14 mouse cellular contexts compared by ENCODE assay signal in genomic region chr19:46186611-46187010, GRCm38 (mm10). TPM values are rescaled to one million over a fixed set of nuclear protein-coding genes. Genes with fewer than 3 reads are reported as not detected.
DNase-seq lines count a peak whose midpoint lies in the region; ATAC-seq and TF ChIP-seq lines count a peak whose summit lies in the region.
"Had no signal": no experiment of that assay in that cellular context is flagged by ENCODE, and none has a peak within 500 bp of the region (broad histone marks: within the 10 kb centered on the region; RNA-seq: fewer than 3 reads in every experiment).

No protein-coding gene starts in this region.

- TF ChIP-seq POLR2A in lung, adult 2 months (IDR thresholded peaks at IDR 0.05; ENCODE audit: borderline replicate concordance, extremely low read depth, low read depth, low read length) = no peak
- TF ChIP-seq POLR2A in myocyte (IDR thresholded peaks at IDR 0.05; ENCODE audit: insufficient read length, low read depth) = no peak

- no peak overlapping the region for H3K9ac ChIP-seq in lung, embryonic 16.5 days (ENCODE audit: low read length)
- H3K9ac ChIP-seq in midbrain, embryonic 13.5 days (replicated peaks) = no peak overlapping the region
- H3K9ac ChIP-seq: forebrain, embryonic 15.5 days had no signal

- no peak overlapping the region for H3K4me2 ChIP-seq in lung, embryonic 16.5 days (ENCODE audit: low read depth, low read length)
- H3K4me2 ChIP-seq in myocyte (ENCODE audit: low read depth) = peak overlapping the region; percentile 63
- no peak overlapping the region for H3K4me2 ChIP-seq in midbrain, embryonic 13.5 days (replicated peaks)
- H3K4me2 ChIP-seq: forebrain, embryonic 15.5 days had no signal

- no peaks in the 10 kb centered on the region for H3K27me3 ChIP-seq in lung, embryonic 16.5 days (ENCODE audit: control insufficient read depth, insufficient read depth, low read depth, low read length)
- H3K27me3 ChIP-seq in myocyte (ENCODE audit: control insufficient read depth, insufficient read depth, insufficient read length) = no peaks in the 10 kb centered on the region
- no peaks in the 10 kb centered on the region for H3K27me3 ChIP-seq in midbrain, embryonic 13.5 days
- H3K27me3 ChIP-seq: forebrain, embryonic 15.5 days had no signal

- H3K79me2 ChIP-seq in myocyte (ENCODE audit: control insufficient read depth, insufficient read depth) = peaks cover 57% of the 10 kb centered on the region

- intact Hi-C loops in heart, postnatal 10 days (cut with DNase I) = loop anchor here (5.0 kb wide), 1 partner anchor 34 kb away; the partner anchor contains the start of gene Gbf1

- 18% methylated on average over 3 of the region's 3 CpGs for WGBS in lung, embryonic 16.5 days
- WGBS in lung, adult 2 months = 17% methylated on average over 3 of the region's 3 CpGs
- WGBS in midbrain, embryonic 13.5 days = 66% methylated on average over 3 of the region's 3 CpGs

- no peak overlapping the region for H3ac ChIP-seq in myocyte (ENCODE audit: control insufficient read depth, insufficient read length)

- no peak for ATAC-seq in lung, embryonic 16.5 days (ENCODE audit: low read depth)
- ATAC-seq in midbrain, embryonic 13.5 days = no peak
- no peak for ATAC-seq in megakaryocyte progenitor cell, adult 5-6 weeks (replicated peaks; ENCODE audit: poor library complexity)
- ATAC-seq: forebrain, embryonic 15.5 days; hindbrain, embryonic 16.5 days had no signal

- H3K4me3 ChIP-seq in lung, embryonic 16.5 days (ENCODE audit: low read length) = no peak overlapping the region
- no peak overlapping the region for H3K4me3 ChIP-seq in lung, adult 2 months (replicated peaks; ENCODE audit: extremely low read depth, low read depth, low read length)
- H3K4me3 ChIP-seq in myocyte = no peak overlapping the region
- H3K4me3 ChIP-seq in midbrain, embryonic 13.5 days (replicated peaks) = no peak overlapping the region
- H3K4me3 ChIP-seq: forebrain, embryonic 15.5 days had no signal

- no peak for TF ChIP-seq CTCF in lung, adult 2 months (IDR thresholded peaks at IDR 0.05; ENCODE audit: insufficient read depth, low read length)

- DNase-seq in lung, adult 2 months = no peak
- DNase-seq in gastrocnemius, postnatal 10 days = peak; percentile 51
- DNase-seq in heart, postnatal 10 days = peak; percentile 38 to 39
- DNase-seq in cerebellum, adult 8-10 months = no peak
- DNase-seq: adrenal gland, postnatal 10 days had no signal

- H3K9me3 ChIP-seq in lung, embryonic 16.5 days (ENCODE audit: control insufficient read depth, low read length) = no peaks in the 10 kb centered on the region
- no peaks in the 10 kb centered on the region for H3K9me3 ChIP-seq in midbrain, embryonic 13.5 days
- H3K9me3 ChIP-seq: forebrain, embryonic 15.5 days had no signal

- H3K27ac ChIP-seq in lung, embryonic 16.5 days (ENCODE audit: low read length) = peak overlapping the region; percentile 27; the same call in 1 of the 2 replicates
- H3K27ac ChIP-seq in midbrain, embryonic 13.5 days = no peak overlapping the region
- H3K27ac ChIP-seq: forebrain, embryonic 15.5 days had no signal

- no peaks in the 10 kb centered on the region for H3K36me3 ChIP-seq in lung, embryonic 16.5 days (ENCODE audit: control insufficient read depth, insufficient read depth, low read length)
- no peaks in the 10 kb centered on the region for H3K36me3 ChIP-seq in myocyte (ENCODE audit: control insufficient read depth, insufficient read depth)
- peaks cover 9% of the 10 kb centered on the region for H3K36me3 ChIP-seq in midbrain, embryonic 13.5 days
- H3K36me3 ChIP-seq: forebrain, embryonic 15.5 days had no signal

- H3K4me1 ChIP-seq in lung, embryonic 16.5 days (replicated peaks; ENCODE audit: control insufficient read depth, insufficient read depth, low read length) = 0 out of 2 replicates have a peak, but pooled peaks cover 5% of the 10 kb centered on the region
- peaks cover 8% of the 10 kb centered on the region for H3K4me1 ChIP-seq in lung, adult 2 months (ENCODE audit: control insufficient read depth, insufficient read depth, low read length)
- H3K4me1 ChIP-seq in midbrain, embryonic 13.5 days (replicated peaks) = peaks cover 4% of the 10 kb centered on the region; the same call in 1 of the 2 replicates
- H3K4me1 ChIP-seq: forebrain, embryonic 15.5 days had no signal

TF ChIP-seq in myocyte, 11 proteins besides CTCF, POLR2A, EP300 and RAD21:
- peak in 2 of 3 experiments; percentile 77 to 80 for TF ChIP-seq MYOG (IDR thresholded peaks at IDR 0.05; ENCODE audit: control insufficient read depth in 1 of 3, insufficient read depth in 1 of 3, insufficient read length in 2 of 3, low read depth in 2 of 3)
- TF ChIP-seq POLR2AphosphoS2 (IDR thresholded peaks at IDR 0.05; ENCODE audit: insufficient read length, low read depth) = no peak
- TF ChIP-seq E2F4 (IDR thresholded peaks at IDR 0.05; ENCODE audit: insufficient read depth) = no peak
- peak; percentile 96 for TF ChIP-seq TCF12 (IDR thresholded peaks at IDR 0.05; ENCODE audit: insufficient read depth, poor library complexity, severe bottlenecking)
- TF ChIP-seq TCF3 (IDR thresholded peaks at IDR 0.05; ENCODE audit: insufficient read length, low read depth) = peak; percentile 91
- TF ChIP-seq REST (IDR thresholded peaks at IDR 0.05; ENCODE audit: insufficient read depth, insufficient read length) = no peak
- TF ChIP-seq SRF (IDR thresholded peaks at IDR 0.05; ENCODE audit: control insufficient read depth, insufficient read length, low read depth) = no peak
- TF ChIP-seq MAX (IDR thresholded peaks at IDR 0.05; ENCODE audit: low read depth) = no peak
- no peak for TF ChIP-seq CEBPB (IDR thresholded peaks at IDR 0.05; ENCODE audit: insufficient read depth, poor library complexity, severe bottlenecking)
- TF ChIP-seq USF1 (IDR thresholded peaks at IDR 0.05; ENCODE audit: low read depth) = no peak
- peak; percentile 98 to 100 (median 99) for TF ChIP-seq MYOD1 (IDR thresholded peaks at IDR 0.05; ENCODE audit: control insufficient read depth in 1 of 3, insufficient read length in 2 of 3, low read depth in 2 of 3)

RNA-seq across cellular contexts. Expression of gene Gbf1, which starts 34.3 kb away (rescaled TPM):
- polyA plus RNA-seq in lung, embryonic 16.5 days (2015; fragmentation: Nextera tagmentation; extraction: Ambion mirVana) = 45.5 and 47.2 TPM in 2 replicates
- polyA plus RNA-seq in lung, adult 2 months (2012; rRNA removed) = 80.6 and 94.9 TPM in 2 replicates
- 10 to 100 TPM; 54.9 to 62.5 TPM for total RNA-seq in gastrocnemius, postnatal 10 days (2021)
- total RNA-seq in heart, postnatal 10 days (2021) = 10 to 100 TPM; 50.2 to 50.5 TPM
- 61.8 TPM for polyA plus RNA-seq in myocyte (2012; fragmentation: generic; extraction: Trizol)
- polyA plus RNA-seq in midbrain, embryonic 13.5 days (2015; fragmentation: Nextera tagmentation; extraction: Ambion mirVana) = 68.2 and 70.5 TPM in 2 replicates
- total RNA-seq in megakaryocyte progenitor cell, adult 5-6 weeks (2015) = 43.9 and 48.7 TPM in 2 replicates
- 21.8 and 39.4 TPM in 2 replicates for total RNA-seq in megakaryocyte progenitor cell, adult 5-6 weeks (2017)

RNA-seq across cellular contexts. Expression of gene Pitx3, which starts 38.5 kb away (rescaled TPM):
- 0.55 TPM in 1 of 2 replicates, not detected in the other for polyA plus RNA-seq in lung, embryonic 16.5 days (2015; fragmentation: Nextera tagmentation; extraction: Ambion mirVana)
- polyA plus RNA-seq in lung, adult 2 months (2012; rRNA removed) = 0.86 TPM in 1 of 2 replicates, not detected in the other
- 10 to 100 TPM; 19.0 to 21.6 TPM for total RNA-seq in gastrocnemius, postnatal 10 days (2021)
- total RNA-seq in heart, postnatal 10 days (2021) = under 1 TPM in 1 of 2 experiments, not detected in 1; 0.36 TPM
- 9.3 TPM for polyA plus RNA-seq in myocyte (2012; fragmentation: generic; extraction: Trizol)
- 1.6 and 9.9 TPM in 2 replicates for polyA plus RNA-seq in midbrain, embryonic 13.5 days (2015; fragmentation: Nextera tagmentation; extraction: Ambion mirVana)
- total RNA-seq in megakaryocyte progenitor cell, adult 5-6 weeks (2015) = not detected in 2 replicates
- not detected in 2 replicates for total RNA-seq in megakaryocyte progenitor cell, adult 5-6 weeks (2017)
- total RNA-seq: left cerebral cortex, postnatal 14 days; neutrophil, adult 5-6 weeks had no signal
- polyA plus RNA-seq: forebrain, embryonic 15.5 days had no signal

RNA-seq across cellular contexts. Expression of gene Elovl3, which starts 54.9 kb away (rescaled TPM):
- polyA plus RNA-seq in lung, embryonic 16.5 days (2015; fragmentation: Nextera tagmentation; extraction: Ambion mirVana) = 0.10 TPM in 1 of 2 replicates, not detected in the other
- 1.3 TPM in 1 of 2 replicates, not detected in the other for polyA plus RNA-seq in lung, adult 2 months (2012; rRNA removed)
- total RNA-seq in gastrocnemius, postnatal 10 days (2021) = not detected
- 1 to 10 TPM in 1 of 2 experiments, under 1 TPM in 1; 0.25 to 2.5 TPM for total RNA-seq in heart, postnatal 10 days (2021)
- 0.50 TPM for polyA plus RNA-seq in myocyte (2012; fragmentation: generic; extraction: Trizol)
- 1.1 TPM in 1 of 2 replicates, not detected in the other for polyA plus RNA-seq in midbrain, embryonic 13.5 days (2015; fragmentation: Nextera tagmentation; extraction: Ambion mirVana)
- total RNA-seq in megakaryocyte progenitor cell, adult 5-6 weeks (2015) = not detected in 2 replicates
- not detected in 2 replicates for total RNA-seq in megakaryocyte progenitor cell, adult 5-6 weeks (2017)
- total RNA-seq: left cerebral cortex, postnatal 14 days; neutrophil, adult 5-6 weeks had no signal
- polyA plus RNA-seq: cortical plate, adult 2 months; forebrain, embryonic 15.5 days; hindbrain, embryonic 16.5 days had no signal

Comparison
In these comparisons a context has a peak if more than half of its experiments do, and no peak if none do; other contexts are left out.
1. DNase-seq: peak in gastrocnemius, postnatal 10 days (single experiment) and heart, postnatal 10 days (2 of 2); none in lung, adult 2 months (single experiment) and cerebellum, adult 8-10 months (single experiment).